Mouse (Mus musculus): ENCODE data around the gene Pcbp4.

Gene Pcbp4

DNA sequence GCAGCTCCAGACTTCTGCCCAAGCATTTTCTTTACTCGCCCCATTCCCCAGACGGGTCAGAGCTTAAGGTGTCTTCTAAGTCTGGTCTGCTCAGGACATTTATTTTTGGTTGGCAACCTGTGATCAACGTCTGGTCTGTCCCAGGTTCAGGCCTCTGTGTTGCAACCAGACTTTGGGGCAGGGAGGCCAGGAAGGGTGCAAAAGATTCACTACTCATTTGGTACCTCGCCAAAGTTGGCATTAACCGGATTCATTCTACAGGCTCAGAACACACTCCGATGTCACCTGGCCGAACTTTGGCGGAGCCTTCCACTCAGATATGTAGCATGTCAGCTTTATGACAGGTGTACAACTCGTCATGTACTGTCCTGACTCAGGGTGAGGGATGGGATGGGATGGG is 5.1 kb upstream of the Pcbp4 start:
- no peak for DNase-seq

DNA sequence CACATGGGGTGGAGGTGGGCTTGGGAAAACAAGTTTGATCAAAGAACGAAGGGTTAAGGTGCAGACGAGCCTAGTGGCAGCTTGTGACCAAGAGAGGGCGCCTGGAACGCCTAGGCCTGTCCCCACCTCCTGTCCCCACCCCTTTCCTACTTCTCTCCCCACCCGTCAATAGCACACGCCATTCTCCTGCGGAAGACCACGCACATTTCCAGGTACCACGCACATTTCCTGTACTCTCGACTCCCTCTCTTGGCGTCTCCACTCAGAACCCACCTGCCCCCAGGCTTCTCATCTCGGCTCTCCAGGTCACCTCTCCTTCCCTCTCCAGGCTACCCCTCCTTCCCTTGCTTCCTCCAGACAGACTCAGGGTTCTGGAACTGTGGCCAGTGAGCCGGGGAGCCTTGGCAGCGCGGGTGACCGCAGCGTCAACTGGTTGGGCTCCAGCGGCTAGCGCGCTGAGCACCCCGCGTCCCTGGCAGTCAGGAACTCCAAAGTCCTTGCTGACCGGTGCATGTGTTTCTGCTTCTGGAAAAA is 4.5 kb upstream of the Pcbp4 start:
- DNase-seq: peak; percentile 70

DNA sequence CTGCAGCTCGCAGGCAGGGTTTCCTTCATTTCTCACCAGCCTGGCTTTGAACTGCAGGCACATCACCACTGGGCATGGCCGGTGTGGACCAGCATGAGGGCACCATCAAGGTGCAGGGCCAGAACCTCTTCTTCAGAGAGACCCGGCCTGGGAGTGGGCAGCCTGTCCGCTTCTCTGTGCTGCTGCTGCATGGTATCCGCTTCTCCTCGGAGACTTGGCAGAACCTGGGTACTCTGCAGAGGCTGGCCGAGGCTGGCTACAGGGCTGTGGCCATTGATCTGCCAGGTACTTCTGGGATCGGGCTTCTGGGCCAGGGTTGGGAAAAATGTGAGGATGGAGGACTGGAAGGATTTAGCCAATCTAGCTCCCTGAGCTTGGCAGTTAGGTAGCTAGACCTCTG is 3.1 kb upstream of the Pcbp4 start:
- no peak for DNase-seq

GRCm38 (mm10) chr9:106450661-106451060 is 2.4 kb upstream of the Pcbp4 start:
- no peak for DNase-seq

DNA sequence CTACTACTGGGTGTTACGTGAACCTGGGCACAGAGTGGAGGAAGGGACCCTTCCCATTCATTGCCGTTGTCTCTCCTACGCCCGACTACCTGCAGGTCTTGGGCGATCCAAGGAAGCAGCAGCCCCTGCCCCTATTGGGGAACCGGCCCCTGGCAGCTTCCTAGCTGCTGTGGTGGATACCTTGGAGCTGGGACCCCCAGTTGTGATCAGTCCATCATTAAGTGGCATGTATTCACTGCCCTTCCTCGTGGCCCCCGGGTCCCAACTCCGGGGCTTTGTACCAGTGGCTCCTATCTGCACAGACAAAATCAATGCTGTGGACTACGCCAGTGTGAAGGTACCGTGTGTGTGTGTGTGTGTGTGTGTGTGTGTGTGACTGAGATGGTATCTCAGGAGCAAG is 1.8 kb upstream of the Pcbp4 start:
- no peak for DNase-seq

DNA sequence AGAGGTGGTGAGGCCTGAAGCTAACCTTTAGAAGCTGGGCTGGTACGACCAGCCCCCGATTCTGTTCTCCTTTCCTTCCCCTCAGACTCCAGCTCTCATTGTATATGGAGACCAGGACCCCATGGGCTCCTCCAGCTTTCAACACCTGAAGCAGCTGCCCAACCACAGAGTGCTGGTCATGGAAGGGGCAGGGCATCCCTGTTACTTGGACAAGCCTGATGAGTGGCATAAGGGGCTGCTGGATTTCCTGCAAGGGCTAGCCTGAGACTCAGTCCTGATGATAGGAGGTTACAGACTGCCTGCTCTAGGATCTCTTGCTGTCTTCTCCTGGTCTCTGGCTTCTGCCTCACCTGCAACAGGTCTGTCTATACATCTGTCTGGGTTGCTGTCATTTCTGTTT is 1.2 kb upstream of the Pcbp4 start:
- no peak for DNase-seq

- no peak for DNase-seq
Measured at GRCm38 (mm10) chr9:106452351-106452750, 740 bp upstream of the Pcbp4 start.

DNA sequence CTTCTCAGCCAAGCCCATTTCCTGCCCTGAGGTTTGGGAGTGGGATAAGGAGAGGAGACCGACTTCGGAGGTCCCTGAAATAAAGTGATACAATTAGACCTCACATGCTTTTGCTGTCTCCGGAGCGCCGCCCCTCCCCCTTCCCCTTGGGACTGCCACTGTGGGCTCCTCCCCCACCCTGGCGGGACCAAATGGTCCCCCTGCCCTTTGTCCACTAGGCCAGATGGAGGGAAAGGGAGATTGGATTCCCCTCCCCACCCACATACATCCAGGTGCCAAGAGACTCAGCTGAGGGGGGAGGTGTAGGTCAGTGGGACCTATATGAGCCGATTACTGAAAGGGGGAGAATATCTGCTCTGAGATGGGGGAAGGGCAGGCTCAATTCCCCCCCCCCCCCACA is 270 bp upstream of the Pcbp4 start:
- DNase-seq: peak; percentile 62

GRCm38 (mm10) chr9:106454071-106454761 is 1.1 kb downstream of the Pcbp4 start:
- no peak for DNase-seq

- no peak for DNase-seq
Measured at GRCm38 (mm10) chr9:106454888-106455681, 2.0 kb downstream of the Pcbp4 start.

GRCm38 (mm10) chr9:106456325-106457162 is 3.5 kb downstream of the Pcbp4 start:
- no peak for DNase-seq

DNA sequence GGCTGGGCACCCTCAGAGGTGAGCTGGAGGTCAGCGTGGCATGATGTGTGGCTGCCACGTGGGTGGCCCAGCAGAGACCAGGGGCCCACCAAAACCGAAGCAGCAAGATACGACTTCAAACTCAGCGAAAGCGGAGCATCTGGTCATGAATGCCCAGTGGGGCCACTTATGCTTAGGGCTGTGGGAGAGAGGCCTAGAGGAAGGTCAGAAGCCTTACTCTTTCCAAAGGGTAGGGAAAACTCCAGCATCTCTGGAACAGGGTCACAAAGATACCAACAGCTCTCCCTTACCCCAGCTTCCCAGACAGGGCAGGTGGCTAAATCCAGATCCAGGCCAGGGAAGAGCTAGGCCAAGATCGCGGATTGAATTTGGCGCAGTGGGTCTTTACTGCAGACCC is 4.1 kb downstream of the Pcbp4 start:
- no peak for DNase-seq

DNA sequence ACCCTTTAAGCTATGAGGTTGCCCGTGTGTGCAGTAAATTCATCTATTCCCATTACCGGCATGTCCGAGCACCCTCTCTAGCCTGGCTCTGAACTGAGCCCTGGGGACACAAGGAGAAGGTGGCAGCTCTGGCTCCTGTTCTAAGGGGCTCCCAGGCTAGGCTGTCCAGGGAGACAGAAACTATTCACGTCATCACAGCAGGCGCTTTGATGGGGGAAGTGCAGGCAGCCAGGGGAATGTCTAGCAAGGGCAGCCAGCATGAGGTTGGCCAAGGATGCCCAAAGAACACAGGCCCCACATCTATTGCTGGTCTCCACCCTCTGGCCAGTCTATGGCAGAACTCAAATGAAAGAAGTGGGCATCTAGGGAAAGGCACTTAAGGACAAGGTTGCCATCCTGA is 4.8 kb downstream of the Pcbp4 start:
- no peak for DNase-seq

DNA sequence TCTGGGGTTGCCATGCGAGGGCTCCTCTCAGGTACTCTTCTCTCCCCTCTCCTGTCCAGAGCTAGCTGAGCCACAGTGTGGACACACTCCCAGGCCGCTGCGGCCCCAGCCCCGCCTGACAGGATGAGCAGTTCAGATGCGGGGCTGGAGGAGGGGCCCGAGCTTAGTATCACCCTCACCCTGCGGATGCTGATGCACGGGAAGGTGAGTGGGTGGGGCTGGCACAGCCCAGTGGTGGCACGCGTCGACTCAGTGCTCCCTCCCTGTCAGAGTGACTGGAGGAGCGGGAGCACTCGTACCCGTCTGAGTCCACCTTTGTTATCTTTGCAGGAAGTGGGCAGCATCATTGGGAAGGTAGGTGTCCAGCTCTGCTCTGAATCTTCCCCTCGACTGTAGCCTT is 6.9 kb downstream of the Pcbp4 start:
- DNase-seq: no peak

DNA sequence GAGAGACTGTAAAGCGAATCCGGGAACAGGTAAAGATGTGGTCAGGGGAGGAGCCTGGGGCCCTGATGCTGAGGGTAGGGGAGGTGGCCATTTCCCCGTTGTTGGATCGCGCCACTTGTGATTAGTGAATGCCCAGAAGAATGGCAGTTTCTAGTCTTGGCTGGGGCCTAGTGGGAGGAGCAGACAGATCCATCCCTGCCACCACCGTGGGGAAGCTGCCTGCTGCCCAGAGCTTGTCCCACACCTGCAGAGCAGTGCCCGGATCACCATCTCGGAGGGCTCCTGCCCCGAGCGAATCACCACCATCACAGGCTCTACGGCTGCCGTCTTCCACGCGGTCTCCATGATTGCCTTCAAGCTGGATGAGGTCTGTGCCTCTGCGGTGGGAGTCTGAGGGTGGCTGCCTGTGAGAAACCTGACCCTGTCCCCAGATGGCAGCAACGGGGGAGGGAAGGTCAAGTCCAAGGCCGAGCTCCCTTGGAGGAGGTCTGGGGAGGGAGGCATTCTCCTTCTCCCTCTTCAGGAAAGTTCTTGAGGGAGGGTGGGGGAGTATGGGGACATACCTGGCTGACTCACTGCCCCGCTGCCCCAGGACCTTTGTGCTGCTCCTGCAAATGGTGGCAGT is 7.4 kb downstream of the Pcbp4 start:
- no peak for DNase-seq

DNA sequence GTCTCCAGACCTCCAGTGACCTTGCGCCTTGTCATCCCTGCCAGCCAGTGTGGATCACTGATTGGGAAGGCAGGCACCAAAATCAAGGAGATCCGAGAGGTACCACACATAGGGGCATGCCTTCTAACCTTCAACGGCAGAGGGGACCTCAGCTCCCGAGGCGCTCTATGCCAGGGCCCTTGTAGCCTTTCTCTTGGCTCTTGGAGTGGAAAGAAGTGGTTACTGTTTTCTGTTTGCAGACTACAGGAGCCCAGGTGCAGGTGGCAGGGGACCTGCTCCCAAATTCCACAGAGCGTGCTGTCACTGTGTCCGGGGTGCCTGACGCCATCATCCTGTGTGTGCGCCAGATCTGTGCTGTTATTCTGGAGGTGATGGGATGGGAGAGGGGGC is 7.9 kb downstream of the Pcbp4 start:
- no peak for DNase-seq

GRCm38 (mm10) chr9:106461641-106462429 is 8.7 kb downstream of the Pcbp4 start:
- DNase-seq: no peak

DNA sequence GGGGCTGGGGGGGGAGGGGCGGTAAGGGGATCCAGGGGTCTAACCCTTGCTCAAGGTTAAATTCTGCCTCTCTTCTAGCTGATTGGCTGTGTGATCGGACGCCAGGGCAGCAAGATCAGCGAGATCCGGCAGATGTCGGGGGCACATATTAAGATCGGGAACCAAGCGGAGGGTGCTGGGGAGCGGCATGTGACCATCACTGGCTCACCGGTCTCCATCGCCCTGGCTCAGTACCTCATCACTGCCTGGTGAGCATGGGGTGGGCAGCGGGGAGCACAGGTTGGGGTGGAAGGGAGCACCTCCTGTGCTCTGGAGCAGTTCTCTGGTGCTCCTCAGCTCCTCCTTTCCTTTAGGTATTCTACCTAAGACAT is 9.3 kb downstream of the Pcbp4 start:
- no peak for DNase-seq

DNA sequence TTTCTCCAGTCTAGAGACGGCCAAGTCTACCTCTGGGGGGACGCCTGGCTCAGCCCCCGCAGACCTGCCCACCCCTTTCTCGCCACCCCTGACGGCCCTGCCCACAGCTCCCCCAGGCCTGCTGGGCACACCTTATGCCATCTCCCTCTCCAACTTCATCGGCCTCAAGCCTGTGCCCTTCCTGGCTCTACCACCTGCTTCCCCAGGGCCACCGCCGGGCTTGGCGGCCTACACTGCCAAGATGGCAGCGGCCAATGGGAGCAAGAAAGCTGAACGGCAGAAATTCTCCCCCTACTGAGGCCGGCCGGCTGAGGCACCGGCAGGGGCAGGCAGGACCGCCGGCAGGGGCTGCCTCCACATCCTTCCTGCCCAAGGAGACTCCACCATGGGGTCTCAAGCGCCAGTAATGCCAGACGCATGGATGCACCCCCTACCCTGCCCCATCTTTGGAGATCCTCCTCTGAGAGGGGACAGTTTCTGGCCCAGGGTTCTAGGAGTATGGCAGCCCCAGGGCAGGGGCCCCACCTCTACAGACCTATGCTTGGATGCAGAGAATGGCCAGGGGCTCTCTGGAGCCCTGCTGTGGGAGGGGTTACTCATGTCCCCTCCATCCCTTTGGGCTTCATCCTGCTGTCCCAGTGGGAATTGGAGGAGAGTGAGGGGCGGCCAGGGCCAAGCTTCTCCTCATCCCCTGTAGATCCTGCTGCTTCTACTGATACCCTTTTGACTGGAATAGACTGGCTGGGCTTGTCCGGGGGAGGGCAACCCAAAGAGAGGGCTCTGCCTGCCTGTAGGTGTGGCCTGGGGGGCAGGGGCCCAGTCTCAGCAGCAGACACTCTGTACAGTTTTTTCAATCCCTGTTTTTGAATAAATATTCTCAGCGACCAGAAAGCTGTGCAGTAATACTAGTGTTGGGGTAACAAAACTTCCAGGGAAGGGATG is 10.3 kb downstream of the Pcbp4 start:
- DNase-seq: no peak

- DNase-seq: peak; percentile 71
Measured at GRCm38 (mm10) chr9:106464751-106465541, 11.9 kb downstream of the Pcbp4 start.

All from right cerebral cortex, postnatal 14 days (tissue).